Mouse (Mus musculus): ENCODE results near the gene 2410004B18Rik. TPM values are rescaled to one million over a fixed set of nuclear protein-coding genes. Genes with fewer than 3 reads are reported as not detected.
"Not testable (repeated sequence)": the region's sequence is repeated elsewhere in the genome, so short reads cannot be mapped to it uniquely, and the experiment has no call there.

2410004B18Rik gene
- total RNA-seq, 2 experiments from 2014 or later = 21.4 to 22.3 TPM

DNA sequence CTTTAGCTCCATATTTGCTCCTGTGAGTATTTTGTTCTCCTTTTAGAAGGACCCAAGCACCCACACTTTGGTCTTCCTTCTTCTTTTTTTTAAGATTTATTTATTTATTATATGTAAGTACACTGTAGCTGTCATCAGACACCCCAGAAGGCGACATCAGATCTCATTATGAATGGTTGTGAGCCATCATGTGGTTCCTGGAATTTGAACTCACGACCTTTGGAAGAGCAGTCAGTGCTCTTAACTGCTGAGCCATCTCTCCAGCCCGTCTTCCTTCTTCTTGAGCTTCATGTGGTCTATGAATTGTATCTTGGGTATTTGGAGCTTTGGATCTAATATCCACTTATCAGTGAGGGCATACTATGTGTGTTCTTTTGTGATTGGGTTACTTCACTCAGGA lies 27.8 kb downstream of the 2410004B18Rik start:
- DNase-seq = not testable (repeated sequence)

DNA sequence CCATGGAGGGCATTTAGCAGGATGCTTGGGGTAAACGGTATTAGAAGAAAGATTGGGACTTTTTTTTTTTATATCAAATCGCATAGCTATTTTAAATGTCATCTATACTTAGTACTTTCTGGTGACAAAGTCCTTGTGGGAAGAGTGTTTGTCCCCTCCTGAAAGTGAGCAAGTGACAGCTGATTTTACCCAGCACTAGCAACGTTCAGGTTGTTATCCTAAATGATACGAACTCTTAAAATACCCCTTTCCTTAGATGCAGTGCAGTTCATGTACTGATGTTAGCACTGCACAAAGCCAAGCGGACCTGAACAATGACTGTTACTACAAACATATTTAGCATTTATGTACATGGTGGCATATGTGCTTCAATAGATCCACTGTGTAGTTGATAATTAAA lies 29.0 kb downstream of the 2410004B18Rik start:
- no peak for DNase-seq

DNA sequence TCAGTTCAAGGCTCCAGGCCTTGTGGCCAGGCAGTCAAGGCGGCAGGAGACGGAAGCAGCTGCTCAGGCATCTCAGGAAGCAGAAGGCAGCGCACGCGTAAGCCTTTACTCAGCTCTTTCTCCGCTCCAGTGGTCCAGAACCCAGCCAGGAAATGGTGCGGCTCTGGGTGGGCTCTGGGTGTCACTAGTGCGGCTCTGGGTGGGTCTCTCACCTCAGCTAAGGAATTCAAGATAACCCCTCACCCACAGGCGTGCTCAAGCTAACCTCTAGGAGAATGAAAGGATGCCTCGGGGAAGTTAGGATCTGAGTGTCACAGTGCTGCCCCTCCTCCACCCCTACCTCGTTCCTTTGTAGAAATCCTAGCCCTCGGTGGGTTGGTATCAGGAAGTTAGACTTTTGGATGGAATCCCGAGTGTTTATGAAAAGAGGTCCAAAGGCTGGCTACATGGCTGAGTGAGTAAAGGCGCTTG lies 31.3 kb downstream of the 2410004B18Rik start:
- no peak for DNase-seq

DNA sequence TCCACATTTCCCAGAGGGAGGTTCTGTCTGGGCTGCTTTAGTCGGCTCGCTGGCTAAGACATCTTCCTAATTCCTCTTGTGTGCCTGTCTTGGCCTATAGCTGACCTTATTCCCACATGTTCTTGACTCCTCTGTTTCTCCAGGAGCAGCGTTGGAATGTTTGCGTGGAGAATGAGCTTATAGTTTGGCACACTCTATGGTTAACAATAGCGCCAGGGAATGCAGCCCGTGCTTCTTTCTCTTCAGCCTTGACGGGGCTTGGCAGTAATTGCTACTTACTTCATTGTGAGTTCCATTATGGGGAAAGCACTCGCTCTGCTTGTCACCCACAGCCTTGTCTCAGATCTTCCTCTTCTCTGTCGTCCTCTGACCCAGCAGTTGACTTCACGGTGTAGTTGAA lies 33.7 kb downstream of the 2410004B18Rik start:
- no peak for DNase-seq

DNA sequence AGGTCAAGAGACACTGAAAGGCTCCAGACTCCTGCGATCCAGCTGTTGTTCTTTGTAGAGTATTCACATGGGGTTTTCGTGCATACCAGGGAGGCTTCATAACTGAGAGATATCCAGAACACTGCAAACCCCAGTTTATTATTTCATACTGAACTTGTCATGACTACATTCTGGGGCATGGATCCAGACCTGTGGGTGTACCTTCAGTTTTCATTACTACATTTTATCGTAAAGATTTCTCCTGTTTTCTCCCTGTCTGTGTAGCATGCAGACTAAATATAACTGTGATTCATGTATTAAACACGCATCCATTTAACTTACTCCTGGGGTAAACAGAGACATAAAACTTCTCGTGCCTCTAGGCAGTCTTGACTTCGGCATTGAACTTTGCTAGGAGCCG lies 37.2 kb downstream of the 2410004B18Rik start:
- no peak for DNase-seq

DNA sequence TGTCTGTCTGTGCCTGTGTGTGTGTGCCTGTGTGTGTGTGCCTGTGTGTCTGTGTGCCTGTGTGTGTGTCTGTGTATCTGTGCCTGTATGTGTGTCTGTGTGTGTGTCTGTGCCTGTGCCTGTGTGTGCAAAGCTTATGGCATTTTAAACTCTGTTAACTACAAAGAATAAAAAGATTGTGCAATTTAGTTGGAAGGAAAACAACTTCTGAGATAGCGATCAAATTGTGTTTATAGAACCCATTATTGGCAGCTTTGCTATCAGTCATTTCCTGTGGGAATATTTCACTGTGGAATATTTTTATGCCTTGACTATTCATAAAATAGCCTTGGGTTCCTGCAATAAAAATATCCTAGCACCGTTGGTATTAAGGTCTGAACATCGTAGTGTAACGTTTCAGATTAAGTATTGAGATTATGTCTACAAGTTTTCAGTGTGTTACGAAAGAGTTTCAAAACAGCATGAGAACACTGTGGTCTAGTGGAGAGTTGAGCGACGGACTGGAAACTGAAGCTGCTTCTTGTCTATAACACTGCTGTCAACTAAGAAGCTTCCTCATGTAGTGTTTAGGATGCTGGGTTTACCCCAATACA lies 47.6 kb downstream of the 2410004B18Rik start:
- DNase-seq = no peak

DNA sequence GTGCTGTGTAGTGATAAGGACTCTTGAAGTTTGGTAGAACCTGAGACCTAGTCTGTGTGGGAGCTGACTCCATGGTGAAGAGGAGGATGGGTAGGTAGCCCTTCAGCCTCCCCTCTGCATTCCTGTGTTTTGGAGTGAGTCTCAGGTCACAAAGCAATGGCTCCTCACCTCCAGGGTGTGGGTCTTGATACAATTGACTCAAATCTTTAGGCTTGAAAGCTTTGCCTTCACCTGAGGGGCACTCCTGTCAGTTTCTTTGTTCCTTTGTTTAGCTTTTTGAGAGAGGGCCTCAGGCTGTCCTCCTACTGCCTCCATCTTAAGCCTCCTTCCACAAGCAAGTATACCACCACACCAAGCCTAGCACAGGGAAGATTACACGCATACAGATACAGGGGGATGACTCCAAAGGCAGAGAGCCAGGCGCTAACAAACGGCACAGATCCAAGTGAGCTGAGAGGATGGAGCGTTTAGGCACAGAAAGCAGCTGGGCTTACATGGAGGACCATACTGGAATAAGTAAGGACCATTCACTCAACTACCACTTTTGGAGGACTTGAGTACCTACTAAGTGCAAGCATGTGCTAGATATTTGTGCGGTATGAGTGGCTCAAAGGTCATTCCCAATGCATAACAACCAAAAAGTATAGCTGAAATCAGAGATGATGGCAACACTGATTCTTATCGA lies 48.6 kb downstream of the 2410004B18Rik start:
- DNase-seq = no peak

DNA sequence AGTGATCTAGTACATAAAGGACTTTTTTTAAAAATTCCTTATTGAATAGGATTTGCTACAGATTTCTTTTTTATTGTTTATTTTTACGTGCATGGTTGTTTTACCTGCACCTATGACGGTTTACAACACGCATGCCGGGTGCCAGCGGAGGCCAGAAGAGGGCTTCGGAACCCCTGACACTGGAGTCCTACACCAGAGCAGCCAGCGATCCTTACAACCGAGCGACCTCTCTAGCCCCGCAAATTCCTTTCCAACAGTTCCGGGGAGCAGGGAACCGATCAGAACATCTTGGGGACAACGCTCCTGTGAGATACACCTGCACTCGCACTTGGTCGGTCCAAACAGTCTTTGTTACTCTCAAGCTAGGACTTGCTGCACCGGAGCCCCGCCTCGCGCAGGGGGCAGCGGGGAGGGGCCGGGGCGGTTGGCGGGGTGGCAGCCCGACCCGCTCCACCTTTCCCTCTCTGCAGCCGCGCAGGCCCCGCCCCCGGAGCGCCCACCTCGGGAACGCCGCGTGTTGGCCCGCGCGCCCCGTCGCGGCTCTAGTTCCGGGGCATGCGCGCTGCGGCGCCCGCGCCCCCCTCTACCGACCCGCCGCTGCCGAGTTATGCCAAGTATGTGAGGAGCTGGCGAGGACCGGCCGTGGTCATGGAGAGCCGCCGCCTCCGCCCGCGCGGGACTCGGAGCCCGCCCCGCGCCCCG lies 49.6 kb downstream of the 2410004B18Rik start, which contains the start of gene Syde2:
Gene Syde2 (plus strand): TSS at position 603 of the 702 bp plus-strand sequence.
- DNase-seq = peak; percentile 84

DNA sequence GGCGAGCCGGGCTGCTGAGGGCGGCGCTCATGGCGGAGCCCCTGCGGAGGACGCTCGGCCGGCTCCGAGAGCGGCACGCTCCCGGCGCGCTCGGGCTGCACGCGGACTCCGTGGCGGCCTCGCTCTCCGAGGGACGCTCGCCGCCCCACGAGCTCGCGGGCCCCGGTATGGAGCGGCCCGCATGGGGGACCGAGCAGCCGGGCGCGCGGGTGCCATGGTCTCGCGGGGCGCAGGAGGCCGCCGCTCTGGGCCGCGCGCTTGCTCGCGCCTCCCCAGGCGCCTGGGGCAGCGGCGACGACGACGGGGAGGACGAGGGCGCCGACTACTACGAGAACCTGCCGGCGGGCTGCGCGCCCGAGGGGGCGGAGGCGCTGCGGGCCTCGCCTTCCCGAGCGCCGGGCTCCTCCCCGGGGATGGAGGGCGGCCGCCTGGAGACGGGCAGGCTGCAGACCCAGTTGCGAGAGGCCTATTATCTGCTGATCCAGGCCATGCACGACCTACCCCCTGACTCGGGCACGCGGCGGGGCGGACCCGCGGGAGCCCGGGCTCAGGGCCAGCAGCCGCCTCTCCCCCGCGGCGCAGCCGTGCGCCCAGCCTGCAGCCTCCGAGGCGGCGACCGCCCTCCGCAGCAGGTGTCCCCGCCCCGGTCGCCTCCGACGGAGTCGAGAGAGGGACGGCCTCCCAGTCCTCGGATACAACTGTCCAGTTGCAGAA lies 50.3 kb downstream of the 2410004B18Rik start:
- peak; percentile 93 for DNase-seq

DNA sequence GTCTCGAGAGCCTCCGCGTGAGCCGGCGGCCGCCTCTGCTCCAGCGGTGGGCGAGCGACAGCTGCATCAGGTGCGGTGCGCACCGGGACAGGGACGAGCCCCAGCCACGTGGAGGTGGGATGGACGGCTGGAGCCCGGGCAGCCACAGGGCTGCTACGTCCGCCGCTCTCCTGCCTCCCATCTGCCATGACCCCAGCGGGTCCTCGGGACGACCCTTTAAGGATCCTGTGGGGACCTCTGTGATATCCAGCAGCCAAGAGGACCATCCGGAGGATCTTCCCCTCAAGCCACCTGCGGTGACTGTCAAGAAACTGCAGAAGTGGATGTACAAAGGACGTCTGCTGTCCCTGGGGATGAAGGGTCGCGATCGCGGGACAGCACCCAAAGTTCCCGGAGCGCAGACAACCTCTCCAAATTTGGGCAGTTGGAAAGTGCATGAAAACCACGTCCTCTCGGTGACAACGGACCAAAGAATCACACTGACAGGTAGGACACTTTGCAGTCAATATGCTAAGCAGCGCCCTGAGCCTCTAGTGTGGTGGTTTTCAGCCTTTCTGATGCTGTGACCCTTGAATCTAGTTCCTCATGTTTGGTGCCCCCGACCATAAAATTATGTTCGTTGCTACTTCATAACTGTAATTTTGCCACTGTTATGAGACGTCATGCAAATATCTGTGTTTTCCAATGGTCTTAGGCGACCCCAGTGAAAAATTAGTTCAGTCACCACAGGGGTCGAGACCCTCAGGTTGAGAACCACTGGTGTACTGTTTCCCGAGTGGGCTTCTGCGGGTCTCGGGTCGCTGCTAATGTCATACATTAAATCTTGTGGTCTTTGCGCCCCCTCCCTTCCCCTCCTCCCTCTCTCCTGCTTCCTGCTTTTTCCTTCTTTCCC lies 51.1 kb downstream of the 2410004B18Rik start:
- DNase-seq = no peak

DNA sequence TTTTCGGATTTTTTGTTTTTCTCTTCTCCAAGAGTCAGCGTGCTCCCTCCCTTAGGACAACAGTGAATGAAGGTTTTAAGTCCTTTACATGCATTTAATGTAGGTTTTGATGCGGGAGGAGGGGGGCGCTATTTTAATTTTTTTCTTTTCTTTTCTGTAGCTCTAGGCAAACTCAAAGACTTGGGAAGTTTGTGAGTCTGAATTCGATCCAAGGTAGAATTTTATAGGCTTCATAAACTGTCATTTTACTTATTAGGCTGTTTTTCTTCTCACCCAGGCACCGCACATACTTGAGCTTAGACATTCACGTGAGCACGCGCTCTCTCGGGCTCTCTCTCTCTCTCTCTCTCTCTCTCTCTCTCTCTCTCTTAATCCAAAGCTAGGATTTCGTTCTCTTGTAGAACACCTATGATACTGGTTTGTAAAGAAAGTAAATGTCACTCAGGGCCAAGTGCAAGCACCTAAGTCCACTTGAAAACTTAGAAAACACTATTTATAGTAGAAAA lies 51.8 kb downstream of the 2410004B18Rik start:
- DNase-seq = no peak

DNA sequence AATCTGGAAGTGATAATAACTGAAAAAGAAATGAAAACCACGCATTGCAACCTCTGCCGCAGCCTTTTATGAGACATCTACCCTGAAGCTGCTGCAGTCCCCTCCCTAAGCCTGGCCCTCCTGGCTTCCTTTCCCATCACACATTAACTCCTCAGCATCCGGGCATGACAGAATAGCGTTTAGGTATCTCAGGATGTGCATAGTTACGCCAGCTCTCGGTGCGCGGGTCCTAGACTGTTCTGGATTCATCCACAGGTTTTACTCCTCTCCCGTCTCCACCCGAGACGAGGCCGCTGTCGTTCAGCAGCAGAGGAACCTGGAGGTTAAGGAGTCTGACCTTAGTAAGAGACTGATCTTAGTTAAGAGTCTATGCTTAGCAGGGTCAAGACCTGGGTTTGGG lies 53.3 kb downstream of the 2410004B18Rik start:
- DNase-seq = no peak

DNA sequence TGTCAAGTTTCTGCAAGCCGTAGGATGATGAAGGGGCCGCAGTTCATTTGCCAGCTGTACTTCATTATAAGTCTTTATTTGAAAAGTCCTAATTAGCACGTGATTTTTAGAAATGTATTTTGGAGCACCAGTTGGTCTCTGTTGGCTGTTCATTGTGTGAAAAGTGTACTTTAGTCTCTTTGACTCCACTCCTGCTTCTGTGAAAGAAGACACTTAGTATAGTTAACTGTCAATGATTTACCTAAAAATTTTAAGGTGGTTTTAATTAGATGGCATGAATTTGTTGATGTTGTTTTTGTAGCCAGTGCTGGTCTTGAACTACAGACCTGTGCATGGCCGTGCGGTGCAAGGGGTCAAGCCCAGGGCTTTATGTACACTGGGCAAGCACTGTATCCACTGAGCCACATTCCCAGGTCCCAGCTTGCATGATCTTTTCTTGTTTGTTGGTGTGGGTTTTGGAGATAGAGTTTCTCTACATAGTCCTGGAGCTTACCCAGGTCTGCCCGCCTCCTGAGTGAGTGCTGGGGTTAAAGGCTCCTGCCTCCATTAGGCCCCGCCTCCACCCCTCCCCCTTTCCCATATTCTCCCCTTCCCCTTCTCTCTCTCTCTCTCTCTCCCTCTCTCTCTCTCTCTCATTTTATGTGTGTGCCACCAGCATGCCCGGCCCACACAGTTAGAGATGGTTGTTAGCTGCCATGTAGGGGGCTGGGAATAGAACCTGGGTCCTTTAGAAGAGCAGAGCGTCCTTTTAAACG lies 54.3 kb downstream of the 2410004B18Rik start:
- DNase-seq = no peak

DNA sequence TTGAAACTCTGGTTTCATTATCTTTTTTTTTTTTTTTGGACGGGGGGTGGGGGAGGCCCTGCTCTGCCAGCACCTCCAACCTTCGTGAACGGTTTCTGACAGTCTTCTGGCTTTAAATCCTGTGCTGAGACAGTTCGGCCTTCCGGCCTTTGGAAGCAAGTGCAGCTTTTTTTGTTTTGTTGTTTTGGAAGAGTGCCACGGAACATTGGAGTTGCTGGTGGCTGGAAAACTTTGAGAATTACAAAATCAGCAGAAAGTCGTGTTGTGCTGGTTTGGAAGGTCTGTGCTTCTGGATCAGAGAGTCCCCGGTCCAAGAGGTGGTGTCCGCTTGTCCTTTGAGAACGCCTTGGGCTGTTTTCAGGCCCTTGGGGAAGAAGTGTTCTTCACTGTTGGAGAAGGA lies 55.0 kb downstream of the 2410004B18Rik start:
- DNase-seq = peak; percentile 73

DNA sequence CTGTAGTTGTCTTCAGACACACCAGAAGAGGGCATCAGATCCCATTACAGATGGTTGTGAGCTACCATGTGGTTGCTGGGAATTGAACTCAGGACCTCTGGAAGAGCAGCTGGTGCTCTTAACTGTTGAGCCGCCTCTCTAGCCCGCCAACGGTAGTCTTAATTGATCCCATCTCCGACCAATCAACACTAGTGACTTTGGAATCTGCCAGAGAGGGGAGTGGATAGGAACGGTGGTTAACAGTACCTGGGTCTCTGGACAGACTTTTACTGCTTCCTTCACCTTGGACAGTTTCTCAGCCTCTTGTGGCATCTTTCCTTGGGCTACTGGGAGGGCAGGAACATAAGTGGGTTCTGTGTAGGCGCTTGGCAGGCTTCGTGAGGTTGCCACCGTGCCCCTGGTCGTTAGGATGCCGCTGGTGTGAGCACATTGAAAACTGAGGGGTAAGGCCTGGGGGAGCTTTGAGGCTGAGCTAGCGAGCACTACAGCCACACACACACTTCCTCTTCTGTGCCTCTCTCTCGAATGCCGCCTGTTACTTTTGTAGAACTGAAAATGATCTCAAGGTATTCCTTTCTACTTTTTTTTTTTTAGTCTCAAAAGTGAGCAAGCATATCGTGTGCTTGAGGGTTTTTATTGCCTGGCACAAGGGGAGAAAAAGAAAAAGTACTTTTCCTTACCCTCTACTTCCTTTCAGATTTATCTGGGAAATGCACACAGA lies 55.8 kb downstream of the 2410004B18Rik start:
- no peak for DNase-seq

Measured in adrenal gland, postnatal 10 days (tissue).